Mouse (Mus musculus): ENCODE measurements around the gene Cntn5. TPM values are rescaled to one million over a fixed set of nuclear protein-coding genes. Genes with fewer than 3 reads are reported as not detected.

Gene Cntn5
- polyA plus RNA-seq, 1 experiment from 2014 or later, result 8.1 TPM

Small RNAs within 50 kb of the gene (microRNA-seq; reads per million reads assigned to microRNA genes)
- gene Gm24496 (not detected), gene Gm25086 (not detected), gene Gm26195 (not detected), gene Mir6237 (not detected)

All from forebrain, embryonic 13.5 days (tissue).